Mouse (Mus musculus): ENCODE data around the gene Dnajb3. TPM values are rescaled to one million over a fixed set of nuclear protein-coding genes. Genes with fewer than 3 reads are reported as not detected.

Gene Dnajb3
- polyA plus RNA-seq, 1 experiment: 1.5 TPM

- TF ChIP-seq CTCF (IDR thresholded peaks at IDR 0.05; ENCODE audit: borderline replicate concordance, control insufficient read depth, extremely low read depth, insufficient read depth, low read length, poor library complexity): no peak
- no peak for TF ChIP-seq POLR2A (IDR thresholded peaks at IDR 0.05; ENCODE audit: control insufficient read depth, extremely low read depth, insufficient read depth, low read length, poor library complexity)
- DNase-seq: no peak
- 71% methylated on average over 14 of the region's 14 CpGs for WGBS
Observed at GRCm38 (mm10) chr1:88233421-88234247, 28.1 kb upstream of the Dnajb3 start.

GRCm38 (mm10) chr1:88232664-88233380 lies 27.2 kb upstream of the Dnajb3 start:
- no peak for TF ChIP-seq POLR2A (IDR thresholded peaks at IDR 0.05; ENCODE audit: control insufficient read depth, extremely low read depth, insufficient read depth, low read length, poor library complexity)
- TF ChIP-seq CTCF (IDR thresholded peaks at IDR 0.05; ENCODE audit: borderline replicate concordance, control insufficient read depth, extremely low read depth, insufficient read depth, low read length, poor library complexity): no peak
- H3K4me3 ChIP-seq (ENCODE audit: control insufficient read depth, insufficient read depth, low read length): no peak overlapping the region
- no peak overlapping the region for H3K27ac ChIP-seq (ENCODE audit: control insufficient read depth, insufficient read depth, low read length)
- WGBS: 62% methylated on average over 3 of the region's 3 CpGs
- no peaks in the 10 kb centered on the region for H3K27me3 ChIP-seq (ENCODE audit: control insufficient read depth, insufficient read depth, low read length)
- DNase-seq: no peak
- H3K4me1 ChIP-seq (replicated peaks; ENCODE audit: control insufficient read depth, insufficient read depth, low read length): no peaks in the 10 kb centered on the region
- H3K36me3 ChIP-seq (ENCODE audit: control insufficient read depth, insufficient read depth, low read length): no peaks in the 10 kb centered on the region

More at GRCm38 (mm10) chr1:88233421-88234247, 28.1 kb upstream of the Dnajb3 start:
- no peaks in the 10 kb centered on the region for H3K36me3 ChIP-seq (ENCODE audit: control insufficient read depth, insufficient read depth, low read length)
- H3K4me3 ChIP-seq (ENCODE audit: control insufficient read depth, insufficient read depth, low read length): no peak overlapping the region
- no peaks in the 10 kb centered on the region for H3K27me3 ChIP-seq (ENCODE audit: control insufficient read depth, insufficient read depth, low read length)
- no peak overlapping the region for H3K27ac ChIP-seq (ENCODE audit: control insufficient read depth, insufficient read depth, low read length)
- no peaks in the 10 kb centered on the region for H3K4me1 ChIP-seq (replicated peaks; ENCODE audit: control insufficient read depth, insufficient read depth, low read length)

- Histone ChIP-seq H3K27me3 (ENCODE audit: control insufficient read depth, insufficient read depth, low read length) (no peaks in the 10 kb centered on the region), H3K4me1 (replicated peaks; ENCODE audit: control insufficient read depth, insufficient read depth, low read length) (no peaks in the 10 kb centered on the region), H3K36me3 (ENCODE audit: control insufficient read depth, insufficient read depth, low read length) (no peaks in the 10 kb centered on the region), H3K4me3 (ENCODE audit: control insufficient read depth, insufficient read depth, low read length) (no peak overlapping the region), H3K27ac (ENCODE audit: control insufficient read depth, insufficient read depth, low read length) (no peak overlapping the region)
- no peak for DNase-seq
- TF ChIP-seq CTCF (IDR thresholded peaks at IDR 0.05; ENCODE audit: borderline replicate concordance, control insufficient read depth, extremely low read depth, insufficient read depth, low read length, poor library complexity) (no peak), POLR2A (IDR thresholded peaks at IDR 0.05; ENCODE audit: control insufficient read depth, extremely low read depth, insufficient read depth, low read length, poor library complexity) (no peak)
- 73% methylated on average over 7 of the region's 7 CpGs for WGBS
Observed at GRCm38 (mm10) chr1:88231803-88232499, 26.4 kb upstream of the Dnajb3 start.

GRCm38 (mm10) chr1:88230981-88231802 lies 25.6 kb upstream of the Dnajb3 start:
- no peak overlapping the region for H3K4me3 ChIP-seq (ENCODE audit: control insufficient read depth, insufficient read depth, low read length)
- TF ChIP-seq POLR2A (IDR thresholded peaks at IDR 0.05; ENCODE audit: control insufficient read depth, extremely low read depth, insufficient read depth, low read length, poor library complexity) (no peak), CTCF (IDR thresholded peaks at IDR 0.05; ENCODE audit: borderline replicate concordance, control insufficient read depth, extremely low read depth, insufficient read depth, low read length, poor library complexity) (no peak)
- H3K27me3 ChIP-seq (ENCODE audit: control insufficient read depth, insufficient read depth, low read length): no peaks in the 10 kb centered on the region
- H3K27ac ChIP-seq (ENCODE audit: control insufficient read depth, insufficient read depth, low read length): no peak overlapping the region
- H3K4me1 ChIP-seq (replicated peaks; ENCODE audit: control insufficient read depth, insufficient read depth, low read length): no peaks in the 10 kb centered on the region
- 80% methylated on average over 6 of the region's 6 CpGs for WGBS
- H3K36me3 ChIP-seq (ENCODE audit: control insufficient read depth, insufficient read depth, low read length): no peaks in the 10 kb centered on the region
- DNase-seq: no peak

- no peak overlapping the region for H3K4me3 ChIP-seq (ENCODE audit: control insufficient read depth, insufficient read depth, low read length)
- 74% methylated on average over 7 of the region's 7 CpGs for WGBS
- H3K27me3 ChIP-seq (ENCODE audit: control insufficient read depth, insufficient read depth, low read length): no peaks in the 10 kb centered on the region
Observed at GRCm38 (mm10) chr1:88230421-88230820, 24.8 kb upstream of the Dnajb3 start.

GRCm38 (mm10) chr1:88229986-88230385 lies 24.4 kb upstream of the Dnajb3 start:
- DNase-seq: no peak

More at GRCm38 (mm10) chr1:88230421-88230820, 24.8 kb upstream of the Dnajb3 start:
- no peak overlapping the region for H3K27ac ChIP-seq (ENCODE audit: control insufficient read depth, insufficient read depth, low read length)
- H3K4me1 ChIP-seq (replicated peaks; ENCODE audit: control insufficient read depth, insufficient read depth, low read length): no peaks in the 10 kb centered on the region
- no peaks in the 10 kb centered on the region for H3K36me3 ChIP-seq (ENCODE audit: control insufficient read depth, insufficient read depth, low read length)
- TF ChIP-seq CTCF (IDR thresholded peaks at IDR 0.05; ENCODE audit: borderline replicate concordance, control insufficient read depth, extremely low read depth, insufficient read depth, low read length, poor library complexity): no peak
- no peak for DNase-seq

More at GRCm38 (mm10) chr1:88229986-88230385, 24.4 kb upstream of the Dnajb3 start:
- Histone ChIP-seq H3K4me1 (replicated peaks; ENCODE audit: control insufficient read depth, insufficient read depth, low read length) (no peaks in the 10 kb centered on the region), H3K4me3 (ENCODE audit: control insufficient read depth, insufficient read depth, low read length) (no peak overlapping the region), H3K27me3 (ENCODE audit: control insufficient read depth, insufficient read depth, low read length) (no peaks in the 10 kb centered on the region), H3K27ac (ENCODE audit: control insufficient read depth, insufficient read depth, low read length) (no peak overlapping the region), H3K36me3 (ENCODE audit: control insufficient read depth, insufficient read depth, low read length) (no peaks in the 10 kb centered on the region)
- TF ChIP-seq CTCF (IDR thresholded peaks at IDR 0.05; ENCODE audit: borderline replicate concordance, control insufficient read depth, extremely low read depth, insufficient read depth, low read length, poor library complexity) (no peak), POLR2A (IDR thresholded peaks at IDR 0.05; ENCODE audit: control insufficient read depth, extremely low read depth, insufficient read depth, low read length, poor library complexity) (no peak)
- WGBS: 90% methylated on average over 5 of the region's 5 CpGs

Data from thymus, adult 2 months (tissue).